Mouse (Mus musculus) kidney, adult 2 months (tissue): ENCODE data around the gene 2610528J11Rik.

Source experiments
- CTCF ChIP-seq: fragments of 200-500 bp; conservative IDR thresholded peaks from 2 replicates; pipeline ENCODE4 v1.5.1; 2011; ENCODE audit warnings: low read depth, mild to moderate bottlenecking, control low read depth, low read length, moderate library complexity, mixed read lengths; ENCODE audit not compliant: insufficient read depth, insufficient read length
- POLR2A ChIP-seq: fragments of 200-500 bp; IDR thresholded peaks from one replicate; pipeline ENCODE4 v1.6.1; 2011; ENCODE audit warnings: low read depth, low read length, control low read depth

DNA sequence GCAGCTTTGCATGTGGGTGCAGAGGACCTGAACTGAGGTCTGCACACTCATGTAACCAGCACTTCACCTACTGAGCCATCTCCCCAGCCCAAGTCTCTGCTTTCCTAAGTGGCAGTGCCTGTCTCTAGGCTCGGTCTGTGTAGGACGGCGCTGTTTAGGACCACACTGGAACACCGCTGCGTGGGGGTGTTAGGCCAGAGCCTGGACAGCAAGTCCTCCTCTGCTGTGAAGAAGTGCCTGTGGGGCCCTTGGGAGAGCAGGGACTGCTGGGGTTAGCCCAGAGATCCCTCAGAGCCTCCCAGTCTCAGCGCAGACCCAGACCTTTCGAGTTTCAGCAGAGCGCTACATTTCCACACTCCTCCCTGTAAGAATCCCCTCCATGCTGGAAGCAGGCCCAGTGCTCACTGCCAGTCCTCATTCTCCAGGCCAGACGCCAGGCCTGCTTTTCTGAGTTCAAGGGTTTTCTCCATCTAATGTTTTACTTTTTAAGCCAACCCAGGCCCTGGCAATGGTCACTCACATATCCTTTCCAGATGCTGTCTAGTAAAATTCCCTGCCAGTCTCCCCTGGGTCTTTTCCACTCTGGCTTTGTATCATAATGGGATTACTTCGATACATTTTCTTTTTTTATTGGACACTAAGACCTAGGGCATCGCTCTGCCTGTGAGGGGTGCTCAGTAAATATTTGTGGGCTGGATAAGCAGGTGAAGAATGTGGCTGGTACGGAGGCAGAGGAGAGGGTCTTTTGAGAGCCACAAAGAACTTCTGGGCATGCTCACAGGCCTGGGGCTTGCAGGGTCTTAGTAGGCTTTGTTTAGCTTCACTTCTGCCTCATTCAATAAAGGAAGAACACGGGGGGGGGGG lies 37.5 kb downstream of the 2610528J11Rik start:
- TF ChIP-seq CTCF, result no peak
- TF ChIP-seq POLR2A, result no peak
